Mouse (Mus musculus) thymus, postnatal 36 days (tissue): ENCODE data around the gene Olfr507.
"Not testable (repeated sequence)": the region's sequence is repeated elsewhere in the genome, so short reads cannot be mapped to it uniquely, and the experiment has no call there.

Experiments used
- DNase-seq, 2 experiments: peaks; one replicate each; pipeline ENCODE4 v3.0.0; 2022; ENCODE audit warnings: mixed read lengths in 2 of 2

Olfr507 gene

GRCm38 (mm10) chr7:108621514-108621913 lies at the start of gene Olfr507:
Olfr507 (plus strand) TSS chr7:108621814.
- DNase-seq, result no peak

GRCm38 (mm10) chr7:108589797-108590196 lies 31.8 kb upstream of the Olfr507 start:
- no peak for DNase-seq

GRCm38 (mm10) chr7:108601916-108602315 lies 19.7 kb upstream of the Olfr507 start:
- DNase-seq, result not testable (repeated sequence)

DNA sequence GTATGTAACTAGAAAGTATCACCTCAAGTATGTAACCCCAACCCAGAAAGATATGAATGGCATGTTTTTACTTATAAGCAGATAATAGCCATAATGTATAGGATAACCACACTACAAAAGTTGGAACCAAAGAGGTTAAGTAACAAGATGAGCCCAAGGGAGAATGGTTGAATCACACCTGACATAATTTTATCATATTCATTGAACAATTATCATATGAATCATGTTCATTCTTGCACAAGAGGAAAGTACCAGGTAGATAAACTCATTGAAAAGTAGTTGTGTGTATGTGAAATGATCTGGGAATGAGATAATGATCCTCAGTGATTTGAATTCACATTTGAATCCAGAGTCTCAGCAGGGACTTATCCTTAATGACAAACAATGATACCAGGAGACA lies 11.1 kb upstream of the Olfr507 start, which contains the start of gene Olfr506:
TSS of gene Olfr506 (plus strand) at position 301 of the 400 bp plus-strand sequence.
- no peak for DNase-seq

- DNase-seq, result no peak
Measured at GRCm38 (mm10) chr7:108614110-108614509, 7.5 kb upstream of the Olfr507 start.

DNA sequence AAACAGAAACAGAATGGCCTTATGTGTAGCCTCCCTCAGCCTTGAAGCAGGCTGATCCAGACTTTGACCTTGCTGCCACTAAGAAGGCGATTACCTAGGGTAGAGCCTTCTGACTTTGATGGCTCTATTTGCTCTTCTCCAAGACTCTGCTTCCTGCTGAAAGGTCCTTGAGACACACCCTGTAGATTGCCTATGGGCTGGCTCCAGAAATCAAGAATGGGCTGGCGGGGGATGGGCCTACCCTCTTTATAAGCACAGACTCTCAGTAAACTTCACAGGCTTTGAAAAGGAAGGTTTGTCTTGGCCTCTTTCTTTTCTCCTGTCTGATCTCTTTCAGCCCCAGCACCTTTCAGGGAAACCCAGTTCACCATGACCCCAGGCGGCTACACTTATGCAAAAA lies 4.8 kb upstream of the Olfr507 start:
- DNase-seq, result not testable (repeated sequence)

DNA sequence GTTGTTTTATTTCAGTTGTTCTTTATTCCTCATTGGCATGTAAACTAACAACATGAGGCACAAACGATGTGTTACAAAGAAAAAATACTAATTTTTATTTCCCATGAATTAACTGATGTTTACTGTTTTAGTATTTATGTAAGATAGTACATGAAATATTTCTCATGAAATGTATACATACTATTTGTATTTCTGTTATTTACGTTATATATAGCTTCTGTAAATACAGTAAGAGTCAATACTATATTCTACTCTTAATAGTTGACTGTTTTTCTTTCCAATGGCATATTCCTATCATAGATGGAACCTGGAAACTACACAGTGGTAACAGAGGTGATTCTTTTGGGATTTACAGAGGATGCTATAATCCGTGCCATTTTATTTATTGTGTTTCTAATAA lies 8.1 kb downstream of the Olfr507 start, which contains the start of gene Olfr508:
TSS of gene Olfr508 (plus strand) at position 301 of the 400 bp plus-strand sequence.
- DNase-seq, result no peak

DNA sequence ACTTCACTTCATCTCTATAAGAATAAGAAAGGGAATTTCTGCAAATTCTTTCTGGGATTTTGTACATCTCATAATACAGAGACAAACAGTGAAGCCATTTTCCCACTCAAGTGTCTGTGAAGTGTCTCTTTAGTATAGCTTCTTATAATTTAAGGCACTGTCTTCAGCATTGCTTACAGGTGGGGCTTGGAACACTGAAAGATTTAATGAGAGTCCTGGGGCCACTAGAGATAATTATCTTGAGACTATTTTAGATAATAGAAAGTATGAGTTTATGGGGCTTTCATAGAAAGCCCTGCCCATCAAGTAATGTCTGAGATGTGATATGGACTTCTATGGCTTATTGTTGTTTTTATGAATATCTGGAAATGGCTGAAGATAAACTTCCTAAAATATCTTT lies 30.2 kb downstream of the Olfr507 start, which contains the start of gene Olfr509:
TSS of gene Olfr509 (minus strand) at position 101 of the 400 bp plus-strand sequence.
- no peak for DNase-seq

DNA sequence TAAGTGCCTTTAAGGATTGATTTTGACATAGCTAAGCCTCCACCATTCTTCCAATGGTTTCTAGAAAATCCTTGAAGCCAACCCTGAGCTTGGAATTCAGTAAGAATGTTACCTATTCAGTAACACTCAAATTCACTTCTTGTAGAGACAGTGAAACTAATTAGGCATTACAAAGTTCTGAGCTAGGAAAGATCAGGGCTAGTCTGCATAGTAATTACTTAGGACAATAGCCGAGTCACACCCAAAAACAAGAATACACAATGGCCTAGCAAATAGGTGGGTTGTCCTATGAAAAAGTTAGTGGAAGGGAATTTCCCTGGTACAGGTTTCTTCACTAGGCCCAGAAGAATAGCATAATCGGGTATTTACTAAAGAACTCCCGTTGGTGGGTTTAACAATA lies 40.8 kb downstream of the Olfr507 start:
- no peak for DNase-seq

DNA sequence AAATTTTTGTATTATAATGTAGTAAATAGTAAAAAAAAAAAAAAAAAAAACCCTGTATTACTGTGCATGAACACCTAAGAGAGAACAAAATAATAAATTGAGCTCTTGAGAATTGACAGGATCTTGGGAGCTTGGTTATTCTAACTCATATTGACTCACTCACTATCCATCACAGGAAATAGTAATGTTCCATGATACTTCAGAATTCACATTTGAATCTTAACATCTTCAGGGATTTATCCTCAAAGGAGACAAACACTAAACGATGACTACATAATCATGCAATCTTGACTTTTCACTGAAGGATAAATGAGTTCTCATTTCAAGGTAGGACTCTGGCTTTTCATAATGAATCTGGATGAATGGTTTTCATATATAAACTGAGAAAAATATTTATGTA lies 44.5 kb downstream of the Olfr507 start, which contains the start of gene Olfr510:
TSS of gene Olfr510 (plus strand) at position 301 of the 400 bp plus-strand sequence.
- no peak for DNase-seq

DNA sequence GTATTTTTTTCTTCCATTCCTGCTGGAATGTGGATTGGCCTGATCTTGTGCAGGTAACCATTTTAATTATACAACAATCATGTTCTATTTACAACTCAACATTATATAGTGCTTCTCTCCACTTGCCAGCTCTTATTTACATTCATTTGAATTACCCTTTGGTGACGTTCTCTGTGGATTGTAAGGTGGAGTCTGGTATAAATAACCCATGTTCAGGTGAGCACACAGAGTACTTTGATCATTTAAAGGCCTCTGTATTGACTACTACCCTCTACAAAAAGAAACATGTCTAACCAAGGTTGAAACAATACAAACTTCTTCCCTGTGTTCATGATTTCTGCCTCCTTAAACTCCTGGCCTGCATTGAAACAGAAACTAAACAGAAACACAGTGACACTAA lies 49.4 kb downstream of the Olfr507 start:
- no peak for DNase-seq
